Mouse (Mus musculus): Measurements from ENCODE around the gene Ccdc194. TPM values are rescaled to one million over a fixed set of nuclear protein-coding genes. Genes with fewer than 3 reads are reported as not detected.
"Not testable (repeated sequence)": the region's sequence is repeated elsewhere in the genome, so short reads cannot be mapped to it uniquely, and the experiment has no call there.

The Ccdc194 gene
- polyA plus RNA-seq, 1 experiment from 2014 or later = 0.40 TPM

- peak; percentile 99 for DNase-seq (ENCODE audit: low spot score, missing footprints)
- Histone ChIP-seq H3K9me3 (ENCODE audit: control insufficient read depth, low read length) (no peaks in the 10 kb centered on the region), H3K27me3 (ENCODE audit: control insufficient read depth, insufficient read depth, low read length) (peaks cover 2% of the 10 kb centered on the region; the same call in 1 of the 2 replicates), H3K4me3 (ENCODE audit: low read depth, low read length) (peak within 1 kb of the TSS; percentile 70), H3K4me1 (ENCODE audit: control insufficient read depth, insufficient read depth, low read length) (peaks cover 3% of the 10 kb centered on the region; the same call in 1 of the 2 replicates), H3K27ac (ENCODE audit: low read depth, low read length) (no peak within 1 kb of the TSS), H3K9ac (ENCODE audit: low read length) (peak within 1 kb of the TSS; percentile 73), H3K4me2 (peak within 1 kb of the TSS; percentile 58), H3K36me3 (ENCODE audit: control insufficient read depth, insufficient read depth, low read length) (no peaks in the 10 kb centered on the region; the same call in 1 of the 2 replicates)
- WGBS = under 1% methylated on average over 54 of the region's 55 CpGs
- ATAC-seq (ENCODE audit: low FRiP score) = peak; percentile 96
Observed at GRCm38 (mm10) chr8:71542632-71543343, 17.3 kb upstream of the Ccdc194 start, which contains the start of gene Mvb12a. Gene Mvb12a, plus strand, starts transcription at chr8:71542922.

DNA sequence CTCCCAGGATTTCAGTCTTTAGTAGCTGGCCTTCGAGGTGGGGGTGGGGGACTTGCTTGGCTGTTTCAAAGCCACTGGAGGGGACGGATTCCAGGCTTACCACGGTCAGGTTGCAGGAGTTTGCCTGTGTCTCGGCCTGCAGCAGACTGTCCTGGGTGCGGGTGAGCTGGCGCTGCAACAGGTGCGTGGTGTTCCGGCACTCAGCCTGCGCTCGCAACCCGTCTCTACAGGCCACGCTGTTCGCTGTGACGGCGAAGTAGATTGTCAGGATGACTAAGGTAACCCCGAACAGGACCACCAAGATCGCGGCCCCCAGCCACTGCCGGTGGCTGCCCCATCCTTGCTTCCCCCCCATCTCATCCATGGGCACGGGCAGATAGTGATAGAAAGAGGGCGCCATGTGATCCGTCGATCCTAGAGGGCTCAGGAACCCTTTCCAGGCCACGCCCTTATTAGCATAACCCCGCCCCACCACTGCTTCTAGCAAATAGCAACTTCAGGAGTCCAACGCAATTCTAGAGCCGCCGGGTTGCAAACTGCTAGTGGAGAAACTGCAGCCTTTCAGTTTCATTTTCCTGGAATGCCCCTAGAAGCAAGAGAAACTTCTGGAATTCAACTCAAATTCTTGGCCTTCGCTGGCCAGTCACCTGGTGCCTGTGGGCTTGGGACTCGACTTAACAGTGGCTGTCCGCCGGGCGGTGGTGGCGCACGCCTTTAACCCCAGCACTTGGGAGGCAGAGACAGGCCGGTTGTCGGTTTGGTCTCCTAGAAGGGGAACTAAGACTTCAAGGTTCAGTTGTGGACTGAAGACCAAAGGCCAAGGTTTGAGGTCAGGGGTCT, 11.7 kb upstream of the Ccdc194 start, which contains the start of gene Bst2:
TSS of gene Bst2 (minus strand) at position 429 of the 840 bp plus-strand sequence.
- DNase-seq (ENCODE audit: low spot score, missing footprints) = peak; percentile 94
- H3K4me1 ChIP-seq (ENCODE audit: control insufficient read depth, insufficient read depth, low read length) = peaks cover 3% of the 10 kb centered on the region; the same call in 1 of the 2 replicates
- peak within 1 kb of the TSS; percentile 21 for H3K4me3 ChIP-seq (ENCODE audit: low read depth, low read length)
- no peaks in the 10 kb centered on the region for H3K36me3 ChIP-seq (ENCODE audit: control insufficient read depth, insufficient read depth, low read length)
- H3K27me3 ChIP-seq (ENCODE audit: control insufficient read depth, insufficient read depth, low read length) = peaks cover 9% of the 10 kb centered on the region; the same call in 1 of the 2 replicates
- no peak within 1 kb of the TSS for H3K9ac ChIP-seq (ENCODE audit: low read length)
- 4% methylated on average over 37 of the region's 37 CpGs for WGBS
- H3K27ac ChIP-seq (ENCODE audit: low read depth, low read length) = no peak within 1 kb of the TSS
- peak within 1 kb of the TSS; percentile 44 for H3K4me2 ChIP-seq
- no peaks in the 10 kb centered on the region for H3K9me3 ChIP-seq (ENCODE audit: control insufficient read depth, low read length)
- peak; percentile 51 for ATAC-seq (ENCODE audit: low FRiP score)

- Histone ChIP-seq H3K4me1 (ENCODE audit: control insufficient read depth, insufficient read depth, low read length) (peaks cover 3% of the 10 kb centered on the region; the same call in 1 of the 2 replicates), H3K4me2 (no peak overlapping the region), H3K27me3 (ENCODE audit: control insufficient read depth, insufficient read depth, low read length) (peaks cover 9% of the 10 kb centered on the region; the same call in 1 of the 2 replicates), H3K27ac (ENCODE audit: low read depth, low read length) (no peak overlapping the region), H3K36me3 (ENCODE audit: control insufficient read depth, insufficient read depth, low read length) (no peaks in the 10 kb centered on the region), H3K4me3 (ENCODE audit: low read depth, low read length) (no peak overlapping the region), H3K9me3 (ENCODE audit: control insufficient read depth, low read length) (no peaks in the 10 kb centered on the region), H3K9ac (ENCODE audit: low read length) (no peak overlapping the region)
- ATAC-seq (ENCODE audit: low FRiP score) (no peak), DNase-seq (ENCODE audit: low spot score, missing footprints) (no peak)
- 66% methylated on average over 5 of the region's 5 CpGs for WGBS
Observed at GRCm38 (mm10) chr8:71535663-71536062, 10.2 kb upstream of the Ccdc194 start.

- no peak overlapping the region for H3K9ac ChIP-seq (ENCODE audit: low read length)
- ATAC-seq (ENCODE audit: low FRiP score) (0 out of 2 replicates have a peak, but pooled peaks have one; percentile 28), DNase-seq (ENCODE audit: low spot score, missing footprints) (no peak)
- H3K36me3 ChIP-seq (ENCODE audit: control insufficient read depth, insufficient read depth, low read length) = no peaks in the 10 kb centered on the region
- H3K4me3 ChIP-seq (ENCODE audit: low read depth, low read length) = no peak overlapping the region
- no peaks in the 10 kb centered on the region for H3K9me3 ChIP-seq (ENCODE audit: control insufficient read depth, low read length)
- no peak overlapping the region for H3K27ac ChIP-seq (ENCODE audit: low read depth, low read length)
- WGBS = 36% methylated on average over 3 of the region's 3 CpGs
- H3K4me1 ChIP-seq (ENCODE audit: control insufficient read depth, insufficient read depth, low read length) = peaks cover 3% of the 10 kb centered on the region; the same call in 1 of the 2 replicates
- H3K4me2 ChIP-seq = no peak overlapping the region
- peaks cover 9% of the 10 kb centered on the region; the same call in 1 of the 2 replicates for H3K27me3 ChIP-seq (ENCODE audit: control insufficient read depth, insufficient read depth, low read length)
Observed at GRCm38 (mm10) chr8:71534263-71534810, 8.8 kb upstream of the Ccdc194 start.

DNA sequence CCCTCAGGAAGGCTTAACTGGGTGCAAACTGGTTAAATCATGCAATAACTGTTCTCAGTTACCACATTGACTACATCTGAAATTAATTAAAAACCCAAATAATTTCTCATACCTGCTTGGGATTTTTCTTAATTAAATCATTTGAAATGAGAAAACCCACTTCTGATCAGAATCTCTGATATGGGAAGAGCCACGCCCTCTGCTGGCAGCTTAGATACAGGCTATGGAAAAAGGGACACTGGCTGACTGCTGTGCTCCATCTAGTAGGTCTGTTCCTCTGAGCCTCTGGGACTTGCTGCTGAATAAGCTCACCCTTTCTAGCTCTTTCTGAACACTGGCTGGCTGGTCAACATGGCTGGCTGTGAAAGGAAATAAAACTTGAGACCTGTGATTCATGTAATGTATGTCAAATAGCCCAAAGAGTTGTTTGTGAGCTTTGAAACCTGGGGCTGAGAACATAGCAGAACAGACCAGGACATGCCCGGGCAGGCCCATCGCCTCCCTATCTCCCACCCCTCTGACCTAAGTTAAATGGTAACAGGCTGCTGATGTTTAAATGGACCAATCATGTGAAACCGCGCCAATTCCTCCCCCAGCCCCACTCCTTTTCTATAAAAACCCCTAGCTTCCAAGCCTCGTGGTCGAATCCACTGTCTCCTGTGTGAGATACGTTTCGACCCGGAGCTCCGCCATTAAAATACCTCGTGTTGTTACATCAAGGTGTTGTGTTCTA, 5.4 kb upstream of the Ccdc194 start:
- H3K4me2 ChIP-seq; H3K9ac ChIP-seq (ENCODE audit: low read length); H3K9me3 ChIP-seq (ENCODE audit: control insufficient read depth, low read length); H3K27me3 ChIP-seq (ENCODE audit: control insufficient read depth, insufficient read depth, low read length); ATAC-seq (ENCODE audit: low FRiP score); H3K36me3 ChIP-seq (ENCODE audit: control insufficient read depth, insufficient read depth, low read length); H3K4me1 ChIP-seq (ENCODE audit: control insufficient read depth, insufficient read depth, low read length); H3K27ac ChIP-seq (ENCODE audit: low read depth, low read length); H3K4me3 ChIP-seq (ENCODE audit: low read depth, low read length): not testable (repeated sequence)
- peak; percentile 82 for DNase-seq (ENCODE audit: low spot score, missing footprints)
- 67% methylated on average over 5 of the region's 12 CpGs for WGBS

- H3K9me3 ChIP-seq (ENCODE audit: control insufficient read depth, low read length) = no peaks in the 10 kb centered on the region
- no peaks in the 10 kb centered on the region for H3K4me1 ChIP-seq (ENCODE audit: control insufficient read depth, insufficient read depth, low read length)
- DNase-seq (ENCODE audit: low spot score, missing footprints) (no peak), ATAC-seq (ENCODE audit: low FRiP score) (no peak)
- no peak overlapping the region for H3K9ac ChIP-seq (ENCODE audit: low read length)
- no peaks in the 10 kb centered on the region for H3K36me3 ChIP-seq (ENCODE audit: control insufficient read depth, insufficient read depth, low read length)
- H3K4me3 ChIP-seq (ENCODE audit: low read depth, low read length) = no peak overlapping the region
- 77% methylated on average over 11 of the region's 11 CpGs for WGBS
- H3K4me2 ChIP-seq = no peak overlapping the region
- H3K27me3 ChIP-seq (ENCODE audit: control insufficient read depth, insufficient read depth, low read length) = peaks cover 25% of the 10 kb centered on the region
- H3K27ac ChIP-seq (ENCODE audit: low read depth, low read length) = no peak overlapping the region
Observed at GRCm38 (mm10) chr8:71528362-71529073, 3.0 kb upstream of the Ccdc194 start.

DNA sequence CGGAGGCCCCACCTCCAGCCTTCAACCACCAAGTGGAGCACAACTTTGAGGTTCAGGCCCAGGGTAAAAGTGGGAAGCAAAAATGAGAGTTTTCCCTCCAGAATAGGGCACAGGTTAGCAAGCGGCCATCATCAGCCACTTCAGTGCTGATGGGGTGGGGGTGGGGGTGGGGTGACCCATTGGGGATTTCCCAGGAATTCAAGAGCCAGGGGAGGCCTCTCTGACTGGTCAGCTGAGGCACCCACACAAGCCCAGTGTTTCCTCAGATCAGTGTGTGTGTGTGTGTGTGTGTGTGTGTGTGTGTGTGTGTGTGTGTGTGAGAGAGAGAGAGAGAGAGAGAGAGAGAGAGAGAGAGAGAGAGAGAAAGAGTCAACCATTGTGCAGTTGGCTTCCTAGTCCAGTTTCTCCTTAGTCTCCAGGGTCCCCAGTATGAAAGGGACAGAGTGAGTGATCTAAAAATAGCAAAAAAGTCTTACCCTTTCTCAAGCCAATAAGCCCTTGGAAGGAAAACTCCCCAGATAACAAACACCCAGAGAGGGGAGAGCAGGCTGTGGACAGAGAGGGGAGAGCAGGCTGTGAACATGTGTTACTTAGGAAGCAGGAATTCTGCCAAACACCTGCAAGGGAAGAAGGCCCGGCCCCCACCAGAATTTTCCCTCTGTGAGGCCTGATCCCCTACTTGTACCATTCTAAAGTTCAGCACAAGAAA, 1.8 kb upstream of the Ccdc194 start:
- no peak overlapping the region for H3K27ac ChIP-seq (ENCODE audit: low read depth, low read length)
- no peak overlapping the region for H3K4me2 ChIP-seq
- no peaks in the 10 kb centered on the region for H3K4me1 ChIP-seq (ENCODE audit: control insufficient read depth, insufficient read depth, low read length)
- DNase-seq (ENCODE audit: low spot score, missing footprints) = no peak
- H3K4me3 ChIP-seq (ENCODE audit: low read depth, low read length) = no peak overlapping the region
- peaks cover 25% of the 10 kb centered on the region for H3K27me3 ChIP-seq (ENCODE audit: control insufficient read depth, insufficient read depth, low read length)
- WGBS = 40% methylated on average over 3 of the region's 3 CpGs
- ATAC-seq (ENCODE audit: low FRiP score) = no peak
- H3K9me3 ChIP-seq (ENCODE audit: control insufficient read depth, low read length) = no peaks in the 10 kb centered on the region
- no peak overlapping the region for H3K9ac ChIP-seq (ENCODE audit: low read length)
- H3K36me3 ChIP-seq (ENCODE audit: control insufficient read depth, insufficient read depth, low read length) = no peaks in the 10 kb centered on the region
